ENCODE assay signal across 19 mouse cellular contexts in genomic region chr3:39122250-39122649, GRCm38 (mm10).
DNase-seq lines count a peak whose midpoint lies in the region; ATAC-seq and TF ChIP-seq lines count a peak whose summit lies in the region.
"Had no signal": no experiment of that assay in that cellular context is flagged by ENCODE, and none has a peak within 500 bp of the region (broad histone marks: within the 10 kb centered on the region; RNA-seq: fewer than 3 reads in every experiment).

No protein-coding gene starts in this region.

- TF ChIP-seq CTCF in kidney, postnatal 0 days (IDR thresholded peaks at IDR 0.05; ENCODE audit: low read depth): no peak

- no peak overlapping the region for H3K4me2 ChIP-seq in kidney, embryonic 15.5 days
- H3K4me2 ChIP-seq in kidney, postnatal 0 days (ENCODE audit: low read length): no peak overlapping the region
- H3K4me2 ChIP-seq: embryonic facial prominence, embryonic 12.5 days; forebrain, embryonic 13.5 days; forebrain, embryonic 15.5 days had no signal

- H3K36me3 ChIP-seq in kidney, embryonic 15.5 days: no peaks in the 10 kb centered on the region
- H3K36me3 ChIP-seq in kidney, postnatal 0 days (ENCODE audit: insufficient read depth, low read length): no peaks in the 10 kb centered on the region
- H3K36me3 ChIP-seq: embryonic facial prominence, embryonic 10.5 days; embryonic facial prominence, embryonic 12.5 days; forebrain, embryonic 15.5 days had no signal

- H3K9ac ChIP-seq in kidney, embryonic 15.5 days: no peak overlapping the region
- H3K9ac ChIP-seq in kidney, postnatal 0 days (ENCODE audit: low read depth, low read length): no peak overlapping the region
- H3K9ac ChIP-seq: embryonic facial prominence, embryonic 12.5 days; forebrain, embryonic 13.5 days; forebrain, embryonic 15.5 days had no signal

- DNase-seq in kidney, postnatal 10 days: no peak
- DNase-seq in kidney, postnatal 0 days (ENCODE audit: low spot score): peak; percentile 66
- no peak for DNase-seq in kidney, adult 8-10 months
- DNase-seq in retina, embryonic 14.5 days (ENCODE audit: low spot score): peak; percentile 44
- no peak for DNase-seq in ovary, adult 18-20 months (ENCODE audit: low spot score)
- no peak for DNase-seq in cerebellum, adult 9-11 months
- DNase-seq: adrenal gland, adult 2 months; adrenal gland, postnatal 10 days; adrenal gland, postnatal 25 days; cerebellum, adult 11 months; cerebellum, adult 18-20 months; cerebellum, adult 8-10 months; cerebellum, postnatal 10 days; cerebellum, postnatal 25 days had no signal

- H3K27ac ChIP-seq in kidney, embryonic 15.5 days: no peak overlapping the region
- no peak overlapping the region for H3K27ac ChIP-seq in kidney, postnatal 0 days
- H3K27ac ChIP-seq: embryonic facial prominence, embryonic 10.5 days; embryonic facial prominence, embryonic 12.5 days; forebrain, embryonic 13.5 days; forebrain, embryonic 15.5 days had no signal

- WGBS in kidney, embryonic 15.5 days: 15% methylated on average over 1 of the region's 1 CpGs
- WGBS in kidney, postnatal 0 days: 10% methylated on average over 1 of the region's 1 CpGs

- no peaks in the 10 kb centered on the region for H3K9me3 ChIP-seq in kidney, embryonic 15.5 days (replicated peaks)
- no peaks in the 10 kb centered on the region for H3K9me3 ChIP-seq in kidney, postnatal 0 days (replicated peaks; ENCODE audit: low read length)
- H3K9me3 ChIP-seq: embryonic facial prominence, embryonic 10.5 days; embryonic facial prominence, embryonic 12.5 days; forebrain, embryonic 13.5 days had no signal

- no peaks in the 10 kb centered on the region for H3K4me1 ChIP-seq in kidney, embryonic 15.5 days
- H3K4me1 ChIP-seq in kidney, postnatal 0 days (replicated peaks; ENCODE audit: insufficient read depth, low read length): no peaks in the 10 kb centered on the region
- H3K4me1 ChIP-seq: embryonic facial prominence, embryonic 10.5 days; embryonic facial prominence, embryonic 12.5 days; forebrain, embryonic 13.5 days; forebrain, embryonic 15.5 days had no signal

- no peak overlapping the region for H3K4me3 ChIP-seq in kidney, embryonic 15.5 days (replicated peaks)
- H3K4me3 ChIP-seq in kidney, postnatal 0 days (replicated peaks; ENCODE audit: low read depth, low read length): no peak overlapping the region
- H3K4me3 ChIP-seq: embryonic facial prominence, embryonic 10.5 days; embryonic facial prominence, embryonic 12.5 days; forebrain, embryonic 13.5 days; forebrain, embryonic 15.5 days had no signal

- ATAC-seq in kidney, embryonic 15.5 days (replicated peaks; ENCODE audit: low FRiP score): peak; percentile 70; the same call in 1 of the 2 replicates
- peak; percentile 87; the same call in 1 of the 2 replicates for ATAC-seq in kidney, postnatal 0 days (replicated peaks; ENCODE audit: low FRiP score, low read depth)
- ATAC-seq: forebrain, embryonic 13.5 days; forebrain, embryonic 15.5 days had no signal

- H3K27me3 ChIP-seq in kidney, embryonic 15.5 days: no peaks in the 10 kb centered on the region
- no peaks in the 10 kb centered on the region for H3K27me3 ChIP-seq in kidney, postnatal 0 days (ENCODE audit: insufficient read depth, low read length)
- H3K27me3 ChIP-seq: embryonic facial prominence, embryonic 12.5 days; forebrain, embryonic 13.5 days; forebrain, embryonic 15.5 days had no signal

Comparison
In these comparisons a context has a peak if more than half of its experiments do, and no peak if none do; other contexts are left out.
1. DNase-seq: peak in kidney, postnatal 0 days (single experiment) and retina, embryonic 14.5 days (single experiment); none in kidney, postnatal 10 days (single experiment), kidney, adult 8-10 months (0 of 2), ovary, adult 18-20 months (single experiment) and cerebellum, adult 9-11 months (single experiment).